Mouse (Mus musculus): ENCODE measurements around the gene Zfp472. TPM values are rescaled to one million over a fixed set of nuclear protein-coding genes. Genes with fewer than 3 reads are reported as not detected.

Zfp472 gene
- polyA plus RNA-seq, 1 experiment = 0.64 TPM

- Histone ChIP-seq H3K36me3 (ENCODE audit: control insufficient read depth, insufficient read depth, low read length) (no peaks in the 10 kb centered on the region), H3K27me3 (ENCODE audit: control insufficient read depth, insufficient read depth, low read length) (no peaks in the 10 kb centered on the region), H3K4me1 (ENCODE audit: control insufficient read depth, insufficient read depth, low read length) (no peaks in the 10 kb centered on the region), H3K27ac (ENCODE audit: control insufficient read depth, insufficient read depth, low read depth, low read length) (no peak overlapping the region), H3K4me3 (ENCODE audit: control insufficient read depth, low read depth, low read length) (no peak overlapping the region)
- no peak for TF ChIP-seq CTCF (IDR thresholded peaks at IDR 0.05; ENCODE audit: control insufficient read depth, insufficient read depth, insufficient replicate concordance, low read depth, low read length)
- TF ChIP-seq POLR2A (IDR thresholded peaks at IDR 0.05; ENCODE audit: control insufficient read depth, low read depth, low read length) = no peak
Observed at GRCm38 (mm10) chr17:32939831-32940230, 25.8 kb upstream of the Zfp472 start.

GRCm38 (mm10) chr17:32943661-32944060 lies 22.0 kb upstream of the Zfp472 start:
- H3K4me1 ChIP-seq (ENCODE audit: control insufficient read depth, insufficient read depth, low read length) = peaks cover 14% of the 10 kb centered on the region
- no peak overlapping the region for H3K4me3 ChIP-seq (ENCODE audit: control insufficient read depth, low read depth, low read length)
- H3K27ac ChIP-seq (ENCODE audit: control insufficient read depth, insufficient read depth, low read depth, low read length) = no peak overlapping the region
- TF ChIP-seq POLR2A (IDR thresholded peaks at IDR 0.05; ENCODE audit: control insufficient read depth, low read depth, low read length) (no peak), CTCF (IDR thresholded peaks at IDR 0.05; ENCODE audit: control insufficient read depth, insufficient read depth, insufficient replicate concordance, low read depth, low read length) (no peak)
- H3K36me3 ChIP-seq (ENCODE audit: control insufficient read depth, insufficient read depth, low read length) = no peaks in the 10 kb centered on the region
- H3K27me3 ChIP-seq (ENCODE audit: control insufficient read depth, insufficient read depth, low read length) = no peaks in the 10 kb centered on the region

GRCm38 (mm10) chr17:32944402-32945035 lies 21.1 kb upstream of the Zfp472 start:
- no peaks in the 10 kb centered on the region for H3K36me3 ChIP-seq (ENCODE audit: control insufficient read depth, insufficient read depth, low read length)
- H3K27ac ChIP-seq (ENCODE audit: control insufficient read depth, insufficient read depth, low read depth, low read length) = no peak overlapping the region
- H3K4me1 ChIP-seq (ENCODE audit: control insufficient read depth, insufficient read depth, low read length) = peaks cover 14% of the 10 kb centered on the region
- TF ChIP-seq POLR2A (IDR thresholded peaks at IDR 0.05; ENCODE audit: control insufficient read depth, low read depth, low read length) = no peak
- TF ChIP-seq CTCF (IDR thresholded peaks at IDR 0.05; ENCODE audit: control insufficient read depth, insufficient read depth, insufficient replicate concordance, low read depth, low read length) = no peak
- H3K4me3 ChIP-seq (ENCODE audit: control insufficient read depth, low read depth, low read length) = no peak overlapping the region
- H3K27me3 ChIP-seq (ENCODE audit: control insufficient read depth, insufficient read depth, low read length) = no peaks in the 10 kb centered on the region

GRCm38 (mm10) chr17:32946716-32947115 lies 18.9 kb upstream of the Zfp472 start:
- Histone ChIP-seq H3K4me3 (ENCODE audit: control insufficient read depth, low read depth, low read length) (peak overlapping the region; percentile 83), H3K4me1 (ENCODE audit: control insufficient read depth, insufficient read depth, low read length) (peaks cover 16% of the 10 kb centered on the region), H3K36me3 (ENCODE audit: control insufficient read depth, insufficient read depth, low read length) (no peaks in the 10 kb centered on the region), H3K27ac (ENCODE audit: control insufficient read depth, insufficient read depth, low read depth, low read length) (peak overlapping the region; percentile 56; the same call in 1 of the 2 replicates), H3K27me3 (ENCODE audit: control insufficient read depth, insufficient read depth, low read length) (no peaks in the 10 kb centered on the region)
- no peak for TF ChIP-seq POLR2A (IDR thresholded peaks at IDR 0.05; ENCODE audit: control insufficient read depth, low read depth, low read length)
- no peak for TF ChIP-seq CTCF (IDR thresholded peaks at IDR 0.05; ENCODE audit: control insufficient read depth, insufficient read depth, insufficient replicate concordance, low read depth, low read length)

- peak within 1 kb of the TSS; percentile 66 for H3K27ac ChIP-seq (ENCODE audit: control insufficient read depth, insufficient read depth, low read depth, low read length)
- H3K4me3 ChIP-seq (ENCODE audit: control insufficient read depth, low read depth, low read length) = peak within 1 kb of the TSS; percentile 83
- H3K4me1 ChIP-seq (ENCODE audit: control insufficient read depth, insufficient read depth, low read length) = peaks cover 16% of the 10 kb centered on the region
- H3K27me3 ChIP-seq (ENCODE audit: control insufficient read depth, insufficient read depth, low read length) = no peaks in the 10 kb centered on the region
- TF ChIP-seq POLR2A (IDR thresholded peaks at IDR 0.05; ENCODE audit: control insufficient read depth, low read depth, low read length) (peak; percentile 42; the same call in 1 of the 2 replicates), CTCF (IDR thresholded peaks at IDR 0.05; ENCODE audit: control insufficient read depth, insufficient read depth, insufficient replicate concordance, low read depth, low read length) (no peak)
- H3K36me3 ChIP-seq (ENCODE audit: control insufficient read depth, insufficient read depth, low read length) = no peaks in the 10 kb centered on the region
Observed at GRCm38 (mm10) chr17:32947215-32947914, 18.2 kb upstream of the Zfp472 start, which contains the start of gene Cyp4f13. Cyp4f13 (minus strand) TSS chr17:32947402.

- Histone ChIP-seq H3K4me1 (ENCODE audit: control insufficient read depth, insufficient read depth, low read length) (peaks cover 16% of the 10 kb centered on the region), H3K4me3 (ENCODE audit: control insufficient read depth, low read depth, low read length) (no peak overlapping the region), H3K36me3 (ENCODE audit: control insufficient read depth, insufficient read depth, low read length) (no peaks in the 10 kb centered on the region), H3K27ac (ENCODE audit: control insufficient read depth, insufficient read depth, low read depth, low read length) (no peak overlapping the region), H3K27me3 (ENCODE audit: control insufficient read depth, insufficient read depth, low read length) (no peaks in the 10 kb centered on the region)
- TF ChIP-seq CTCF (IDR thresholded peaks at IDR 0.05; ENCODE audit: control insufficient read depth, insufficient read depth, insufficient replicate concordance, low read depth, low read length) (no peak), POLR2A (IDR thresholded peaks at IDR 0.05; ENCODE audit: control insufficient read depth, low read depth, low read length) (no peak)
Observed at GRCm38 (mm10) chr17:32950136-32950535, 15.5 kb upstream of the Zfp472 start.

GRCm38 (mm10) chr17:32951006-32951405 lies 14.6 kb upstream of the Zfp472 start:
- TF ChIP-seq POLR2A (IDR thresholded peaks at IDR 0.05; ENCODE audit: control insufficient read depth, low read depth, low read length) (no peak), CTCF (IDR thresholded peaks at IDR 0.05; ENCODE audit: control insufficient read depth, insufficient read depth, insufficient replicate concordance, low read depth, low read length) (no peak)
- Histone ChIP-seq H3K27me3 (ENCODE audit: control insufficient read depth, insufficient read depth, low read length) (no peaks in the 10 kb centered on the region), H3K4me3 (ENCODE audit: control insufficient read depth, low read depth, low read length) (no peak overlapping the region), H3K4me1 (ENCODE audit: control insufficient read depth, insufficient read depth, low read length) (peaks cover 16% of the 10 kb centered on the region), H3K36me3 (ENCODE audit: control insufficient read depth, insufficient read depth, low read length) (no peaks in the 10 kb centered on the region), H3K27ac (ENCODE audit: control insufficient read depth, insufficient read depth, low read depth, low read length) (no peak overlapping the region)
